Mouse (Mus musculus) cerebellum, postnatal 10 days (tissue): ENCODE data around the gene Adcyap1r1.

Source experiments
- DNase-seq, 2 experiments: peaks; one replicate each; pipeline ENCODE4 v3.0.0; 2021; ENCODE audit warnings: mixed read lengths in 2 of 2

Gene Adcyap1r1

DNA sequence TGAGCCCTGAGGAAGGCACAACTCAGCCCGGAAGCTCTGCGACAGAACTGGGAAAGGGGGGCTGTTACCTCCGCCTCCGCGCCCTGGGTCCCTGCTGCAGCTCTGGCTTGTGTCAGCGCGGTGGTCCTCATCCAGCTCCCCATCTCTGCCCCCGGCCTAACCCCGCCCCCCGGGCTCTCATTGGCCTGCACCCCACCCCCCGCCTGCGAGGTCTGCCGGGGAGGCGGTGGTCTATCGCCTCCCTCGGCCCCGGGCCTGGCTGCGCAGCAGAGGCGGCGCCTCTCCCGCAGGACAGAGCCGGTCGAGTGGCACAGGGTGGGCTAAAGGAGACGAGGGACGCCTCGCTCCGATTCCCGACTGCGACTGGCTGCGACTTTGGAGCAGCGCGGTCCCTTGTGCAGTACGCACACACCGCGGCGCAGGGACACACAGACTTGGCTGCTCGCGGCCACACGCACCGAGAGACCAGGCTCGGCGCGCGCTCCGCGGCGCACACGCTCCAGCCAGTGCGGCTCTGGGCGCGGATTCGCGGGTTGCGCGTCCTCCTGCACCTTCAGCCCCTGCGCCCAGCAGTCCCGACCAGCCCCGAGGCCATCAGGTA is at the start of gene Adcyap1r1:
Adcyap1r1 (plus strand) TSS at position 208 of the 601 bp plus-strand sequence.
- DNase-seq, result peak; percentile 92 to 95

DNA sequence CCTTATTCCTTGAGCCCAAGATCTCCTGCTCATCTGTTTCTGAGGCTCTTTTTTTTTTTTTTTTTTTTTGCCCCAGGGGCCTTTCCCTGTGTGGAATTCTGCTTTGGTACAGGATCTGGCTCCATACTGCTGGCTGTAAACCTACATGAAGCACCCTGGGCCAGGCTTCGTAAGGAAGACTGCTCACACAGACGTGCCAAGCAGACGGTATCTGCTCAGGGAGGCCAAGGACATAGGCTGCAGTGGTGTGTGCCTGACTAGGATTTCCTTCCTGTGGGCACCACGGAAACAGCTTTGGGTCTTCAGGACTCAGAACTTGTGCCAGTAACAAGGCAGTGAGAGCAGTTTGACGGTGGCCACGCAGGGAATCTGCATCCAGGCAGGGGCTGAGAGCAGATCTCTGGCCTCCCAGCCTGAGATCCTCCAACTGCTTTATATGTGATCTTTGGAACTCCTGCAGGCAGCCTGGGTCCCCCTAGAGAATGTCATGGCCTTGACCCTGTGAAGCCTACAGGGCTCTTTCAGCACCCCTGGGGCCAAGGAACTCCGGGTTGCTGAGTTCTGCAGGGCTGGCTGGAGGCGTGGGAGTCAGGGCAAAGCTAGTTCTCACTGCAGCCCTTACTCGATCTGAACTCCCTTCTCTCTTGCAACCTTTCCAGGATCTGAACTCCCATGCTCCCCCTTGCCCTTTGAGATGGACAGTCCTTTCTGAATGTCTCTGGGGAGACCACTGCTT is 49.6 kb upstream of the Adcyap1r1 start:
- peak; percentile 42 to 58 for DNase-seq

DNA sequence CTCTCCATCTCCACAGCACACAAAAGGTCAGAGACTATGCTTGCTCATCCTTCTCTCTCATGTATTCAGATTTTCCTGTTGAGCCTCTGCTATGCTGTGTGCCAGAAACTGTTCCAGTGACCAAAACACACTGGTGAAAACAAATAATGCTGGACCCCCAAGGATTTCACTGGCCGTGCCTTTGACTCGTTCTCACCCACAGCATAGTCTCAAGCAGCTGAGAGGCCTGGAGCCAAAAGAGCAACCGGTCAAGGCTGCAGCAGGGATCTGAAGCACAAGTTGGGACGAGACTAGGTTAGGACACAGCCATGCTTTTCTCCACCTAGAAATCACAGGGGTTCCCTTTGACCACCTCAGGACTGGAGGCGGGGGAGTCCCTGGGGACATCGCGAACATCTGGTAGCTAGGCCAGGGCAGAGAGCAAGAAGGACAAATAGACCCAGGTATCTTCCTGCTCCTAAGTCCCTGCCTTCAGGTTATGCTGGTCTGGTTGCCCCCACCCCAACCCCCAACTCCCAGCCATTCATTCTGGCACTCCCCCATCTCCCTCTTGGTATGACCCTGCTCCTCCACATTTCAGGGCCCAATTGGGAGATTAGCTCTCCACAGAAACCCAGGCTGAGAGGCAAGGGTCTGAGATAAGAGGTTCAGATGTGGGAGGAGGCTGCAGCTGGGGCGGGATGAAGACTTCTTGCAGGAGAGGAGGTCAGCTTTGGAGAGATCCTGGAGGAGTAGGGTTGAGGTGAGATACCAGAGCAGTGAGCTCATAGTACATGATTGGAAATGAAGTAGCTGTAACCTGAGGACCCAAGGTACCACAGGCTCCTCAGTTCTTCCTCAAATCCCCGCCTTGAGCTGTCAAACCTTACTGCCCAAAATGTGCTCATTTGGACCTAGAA is 48.1 kb upstream of the Adcyap1r1 start:
- DNase-seq, result no peak

DNA sequence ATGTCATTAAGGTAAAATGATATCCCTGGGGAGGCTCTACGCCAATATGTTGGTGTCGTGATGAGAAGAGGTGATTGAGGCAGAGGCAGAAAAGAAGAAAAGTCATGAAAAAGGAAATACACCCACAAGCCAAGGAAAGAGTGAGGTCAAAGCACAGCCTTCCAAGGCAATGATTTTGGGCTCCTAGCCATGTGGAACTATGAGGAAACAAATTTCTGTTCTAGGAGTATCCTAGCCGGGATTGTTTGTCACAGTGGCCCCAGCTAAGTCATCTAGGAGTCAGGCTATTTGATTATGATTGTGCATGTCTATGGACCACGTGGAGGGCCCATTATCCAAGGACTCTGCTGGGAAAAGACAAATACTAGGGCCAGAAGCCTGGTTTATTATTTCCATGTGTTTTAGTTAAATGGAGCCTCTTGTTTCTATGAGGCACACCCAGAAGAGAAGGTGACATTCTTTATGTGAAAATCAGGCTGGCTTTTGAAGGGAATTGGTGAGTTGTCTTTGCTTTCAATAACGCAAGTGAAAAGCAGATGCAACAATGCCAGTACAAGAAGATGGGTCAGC is 47.3 kb upstream of the Adcyap1r1 start:
- no peak for DNase-seq

DNA sequence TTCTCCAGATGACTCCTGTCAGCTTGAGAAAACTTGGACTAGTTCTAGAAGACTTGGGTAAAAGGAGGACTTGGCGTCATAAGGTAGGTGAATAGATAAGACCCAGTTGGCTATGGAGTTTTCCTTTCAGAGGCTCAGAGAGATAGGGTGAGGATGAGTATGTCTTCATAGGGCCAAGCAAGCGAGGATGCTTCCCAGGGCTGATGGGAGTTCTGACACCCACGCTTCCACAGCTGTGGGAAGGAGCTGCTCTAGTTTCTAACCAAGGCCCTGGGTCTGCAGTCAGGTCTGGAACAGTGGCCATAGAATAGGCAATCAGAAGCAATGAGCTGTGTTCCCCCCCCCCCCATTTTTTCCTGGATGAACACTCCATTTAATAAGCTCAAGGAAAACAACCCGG is 44.4 kb upstream of the Adcyap1r1 start:
- DNase-seq, result no peak

DNA sequence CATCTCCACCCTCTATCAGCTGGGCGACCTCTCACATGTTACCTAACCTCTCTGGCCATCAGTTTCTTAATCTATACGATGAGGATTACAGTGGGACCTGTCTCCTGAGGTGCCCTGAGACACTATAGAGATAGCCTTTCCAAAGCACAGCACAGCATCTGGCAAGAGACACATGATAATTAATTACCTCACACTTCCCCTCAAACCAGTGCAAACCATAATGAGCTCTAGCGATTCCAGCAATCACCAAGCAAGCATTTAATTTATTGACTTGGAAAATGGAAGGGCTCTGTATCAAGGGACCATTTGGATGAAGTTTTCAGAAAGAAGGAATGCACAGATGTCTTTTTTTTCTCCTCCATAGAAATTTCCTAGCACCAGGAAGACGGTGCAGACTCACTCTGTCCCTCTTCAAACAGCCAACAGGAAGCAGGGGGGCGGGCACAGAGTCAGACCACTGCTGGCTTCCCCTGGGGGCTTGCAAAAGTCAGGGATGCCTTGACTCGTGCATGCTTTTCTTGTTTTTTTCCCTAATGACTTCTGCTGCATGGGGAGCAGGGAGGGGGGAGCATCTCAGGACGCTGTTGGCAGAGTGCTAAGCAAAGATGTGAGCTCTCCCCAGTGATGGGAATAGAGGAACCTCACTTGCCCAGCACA is 41.5 kb upstream of the Adcyap1r1 start:
- DNase-seq, result no peak

DNA sequence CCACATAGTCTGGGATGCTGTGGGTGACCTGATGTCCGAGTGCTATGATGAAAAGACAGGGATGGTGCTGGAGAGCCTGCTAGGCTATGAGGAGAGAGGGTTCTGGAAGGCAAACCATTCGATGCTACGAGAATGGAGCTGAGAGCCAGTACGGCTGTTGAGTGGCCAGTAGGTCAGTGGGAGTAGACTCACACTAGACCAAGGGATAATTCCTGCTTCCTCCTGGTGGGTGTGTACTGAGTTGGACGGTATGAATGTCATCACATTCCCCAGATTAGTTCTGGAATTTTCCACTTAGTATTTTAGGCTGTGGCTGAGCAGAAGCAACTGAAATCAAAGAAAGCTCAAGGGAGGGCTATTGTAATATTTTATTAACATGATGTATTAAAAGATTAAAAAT is 40.8 kb upstream of the Adcyap1r1 start:
- DNase-seq, result no peak

DNA sequence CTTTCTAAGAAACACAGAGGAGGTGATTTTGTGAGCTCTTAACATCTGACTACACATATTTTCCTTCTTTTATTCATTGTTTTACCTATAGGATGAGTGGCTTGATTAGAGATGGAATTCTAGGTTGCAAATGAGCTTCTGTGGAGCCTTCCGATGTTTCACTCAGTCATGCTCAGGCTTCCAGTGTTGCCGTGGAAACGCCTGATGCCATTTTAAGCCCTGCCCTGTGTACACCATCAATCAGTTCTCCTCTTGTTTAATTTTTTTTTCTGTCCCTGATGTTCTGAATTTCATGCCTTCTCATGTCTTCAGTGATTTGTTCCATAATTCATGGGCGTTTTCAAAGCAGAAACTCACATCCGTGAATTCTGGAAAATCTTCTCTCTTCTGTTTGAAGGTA is 35.6 kb upstream of the Adcyap1r1 start:
- no peak for DNase-seq

DNA sequence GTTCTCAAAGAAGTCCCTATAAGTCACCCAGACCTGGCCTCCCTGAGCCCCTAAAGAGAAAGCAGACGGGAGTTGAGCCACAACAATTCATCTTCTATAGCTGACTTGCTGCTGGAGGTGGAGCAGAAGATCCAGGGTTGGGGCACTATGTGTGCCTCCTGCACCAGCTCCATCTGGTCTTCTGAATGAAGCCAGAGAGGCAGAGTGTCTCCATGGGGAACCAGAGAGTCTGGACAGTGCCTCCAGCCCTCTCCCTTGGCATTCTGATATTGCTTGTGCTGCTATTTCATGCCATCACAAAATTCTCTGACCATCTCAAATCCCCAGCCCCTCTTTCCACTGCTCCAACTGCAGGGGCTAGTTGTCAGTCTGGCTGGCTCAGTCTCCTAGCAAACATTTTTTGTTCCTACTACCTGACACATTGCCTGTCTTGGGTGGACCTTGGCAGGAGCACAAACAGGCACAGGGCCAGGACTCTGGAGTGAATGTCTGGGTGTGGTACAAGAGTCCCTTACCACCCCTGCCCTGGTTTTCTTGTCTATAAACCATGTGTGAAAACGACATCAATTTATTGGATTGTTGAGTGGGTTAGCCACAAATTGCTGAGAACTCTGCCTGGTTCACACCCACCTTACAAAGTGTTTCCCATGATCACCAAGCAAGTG is 32.9 kb upstream of the Adcyap1r1 start:
- peak; percentile 89 to 90 for DNase-seq

DNA sequence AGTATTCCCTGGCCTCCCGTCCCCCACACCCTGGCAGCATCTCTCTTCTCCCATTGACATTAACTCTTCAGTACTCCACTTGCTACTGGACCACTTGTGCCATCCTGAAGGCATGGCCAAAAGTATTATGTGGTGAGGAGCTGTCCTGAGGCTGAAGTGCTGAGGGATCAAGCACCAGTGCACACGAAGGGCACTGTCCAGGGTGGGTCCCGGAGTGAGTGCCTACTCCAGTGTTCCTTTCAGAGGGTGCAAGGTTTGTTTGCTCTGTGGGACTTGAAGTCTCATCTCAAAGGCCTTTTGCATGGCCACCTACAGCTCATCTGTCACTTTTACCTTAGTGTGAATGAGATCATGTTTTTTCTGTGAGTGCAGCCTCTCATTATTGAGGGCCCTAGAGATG is 31.4 kb upstream of the Adcyap1r1 start:
- DNase-seq, result no peak

DNA sequence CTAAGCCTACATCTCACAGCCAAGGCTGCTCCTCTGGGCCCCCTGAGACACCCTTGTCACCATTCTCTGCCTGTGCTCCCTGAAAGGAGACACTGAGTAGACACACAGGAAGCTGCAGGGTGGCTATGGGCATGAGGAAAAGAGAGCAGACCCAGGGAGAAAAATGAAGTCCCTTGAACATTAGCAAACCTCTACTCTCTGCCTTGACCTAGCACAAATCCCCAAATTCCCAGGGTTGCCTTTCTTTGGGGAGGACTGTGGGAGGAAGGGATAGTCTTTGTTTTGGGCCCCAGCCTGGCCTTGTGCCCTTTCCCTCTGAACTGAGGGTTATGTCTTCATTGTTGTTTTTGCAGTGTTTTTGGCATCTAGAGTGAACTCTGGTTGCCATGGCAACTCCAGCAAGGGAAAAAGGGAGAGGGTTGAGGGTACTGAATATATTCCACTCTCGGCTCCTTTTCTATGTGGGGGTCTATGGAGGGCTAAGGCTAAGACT is 30.9 kb upstream of the Adcyap1r1 start:
- peak; percentile 68 to 71 for DNase-seq

DNA sequence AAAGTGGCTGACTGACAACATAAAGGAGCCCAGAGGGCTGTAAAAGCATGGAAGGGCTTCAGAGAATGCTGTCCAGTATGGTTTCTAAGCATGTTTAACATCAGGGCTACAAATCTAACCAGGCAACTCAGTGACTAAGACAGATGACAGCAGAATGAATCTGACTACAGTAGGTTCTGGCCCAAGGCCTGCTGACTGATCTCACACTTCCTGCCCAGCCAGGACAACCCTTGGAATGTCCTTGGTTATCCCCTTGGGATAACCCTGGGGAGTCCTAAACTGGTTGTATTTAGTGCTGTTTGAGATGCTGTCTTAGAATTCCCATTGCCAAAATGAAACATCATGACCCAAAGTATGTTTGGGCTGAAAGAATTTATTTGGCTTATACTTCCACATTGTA is 19.7 kb upstream of the Adcyap1r1 start:
- DNase-seq, result no peak

DNA sequence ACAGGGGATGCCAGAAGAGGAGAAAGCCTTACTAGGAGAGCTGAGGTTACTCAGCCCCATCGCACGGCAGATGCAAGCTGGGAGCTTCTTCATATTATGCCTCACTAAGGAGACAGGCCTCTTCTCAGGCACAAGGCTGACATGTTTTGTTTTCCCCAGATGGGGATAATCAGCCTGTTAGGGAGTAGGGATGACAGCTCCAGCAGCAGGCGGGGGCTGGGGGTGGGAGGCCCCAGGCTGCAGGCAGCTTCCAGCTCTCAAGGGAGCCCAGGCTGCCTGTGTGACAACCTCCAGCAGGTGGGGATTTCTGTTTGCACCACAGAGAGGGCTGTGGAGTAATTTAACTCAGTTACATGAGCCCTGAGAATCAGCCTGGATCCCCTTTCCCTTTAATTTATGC is 17.4 kb upstream of the Adcyap1r1 start:
- DNase-seq, result no peak

DNA sequence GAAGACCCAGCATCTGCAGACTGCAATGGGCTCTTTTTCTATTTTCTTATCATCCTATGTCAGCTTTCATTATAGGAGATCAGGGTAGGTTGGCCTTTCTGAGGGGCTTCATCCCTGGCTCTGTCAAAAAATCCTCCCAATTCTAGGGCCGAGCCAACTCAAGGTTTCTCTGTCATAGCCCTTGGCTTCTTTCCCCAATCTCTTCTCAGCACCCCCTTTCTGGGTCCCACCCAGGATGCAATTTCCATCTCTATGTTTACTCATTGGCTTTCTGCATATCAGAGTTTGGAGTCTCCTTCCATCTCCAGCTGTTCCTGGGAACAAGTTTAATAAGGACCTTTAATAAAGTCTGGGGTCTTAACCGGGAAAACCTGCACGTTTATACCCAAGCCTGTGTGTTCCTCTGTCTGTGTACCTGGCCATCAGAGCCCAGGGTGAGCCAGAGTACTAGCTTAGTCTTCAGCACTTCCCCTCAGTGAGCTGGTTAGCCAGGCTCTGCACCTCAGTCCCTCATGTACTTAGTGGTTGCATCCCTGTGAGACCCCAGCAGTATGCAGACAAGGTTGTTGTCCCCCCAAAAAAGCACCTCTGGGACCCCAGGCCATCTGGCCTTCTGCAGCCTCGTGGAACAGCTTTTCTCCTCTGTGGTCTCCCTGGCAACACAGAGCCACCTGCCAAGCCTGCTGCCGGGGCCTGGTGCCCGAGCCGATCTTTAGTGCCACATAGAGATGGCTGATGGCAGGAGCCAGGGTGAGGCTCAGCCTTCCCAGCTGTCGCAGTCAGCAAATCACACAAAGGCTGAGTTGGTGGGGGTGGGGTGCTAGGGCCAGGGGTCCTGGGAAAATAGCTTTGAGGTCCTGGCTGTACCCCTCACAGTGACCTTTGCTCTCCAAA is 16.3 kb upstream of the Adcyap1r1 start:
- peak; percentile 90 to 95 for DNase-seq

DNA sequence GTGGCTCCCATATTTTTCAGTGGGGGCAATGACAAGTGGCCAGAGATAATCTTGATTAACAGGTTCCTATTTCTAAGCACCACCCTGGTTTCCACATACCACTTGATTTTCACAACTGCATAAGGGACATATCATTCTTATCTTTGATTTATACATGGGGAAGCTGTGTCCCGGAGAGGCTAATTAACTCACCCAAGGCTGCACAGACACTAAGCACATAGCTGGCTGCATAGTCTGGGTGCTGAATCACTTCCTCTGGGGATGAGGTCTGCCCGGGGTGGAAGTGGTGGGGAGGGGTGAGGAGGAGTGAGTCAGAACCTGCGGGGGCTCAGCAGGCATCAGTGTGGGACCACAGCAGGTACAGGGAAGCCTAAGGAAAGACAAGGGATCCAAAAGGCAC is 13.9 kb upstream of the Adcyap1r1 start:
- no peak for DNase-seq

DNA sequence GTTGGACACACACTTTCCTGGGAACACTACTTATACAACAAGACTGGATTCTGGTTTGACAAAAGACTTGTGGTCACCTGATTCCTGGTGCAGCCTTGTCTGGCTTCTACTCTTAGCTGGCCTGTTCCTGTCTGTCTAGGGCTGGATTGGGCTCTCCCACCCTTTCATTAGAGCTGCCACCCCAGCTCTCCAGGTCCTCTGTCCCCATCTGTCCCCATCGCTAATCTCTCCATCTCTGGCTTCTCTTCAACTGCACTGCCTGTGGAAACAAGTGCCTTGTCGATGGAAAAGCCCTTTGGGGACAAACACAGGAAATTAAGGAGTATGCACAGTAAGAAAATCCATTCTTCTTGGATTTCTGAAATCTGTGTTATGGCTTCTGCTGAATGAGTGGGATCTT is 12.9 kb upstream of the Adcyap1r1 start:
- DNase-seq, result peak; percentile 59 to 62

DNA sequence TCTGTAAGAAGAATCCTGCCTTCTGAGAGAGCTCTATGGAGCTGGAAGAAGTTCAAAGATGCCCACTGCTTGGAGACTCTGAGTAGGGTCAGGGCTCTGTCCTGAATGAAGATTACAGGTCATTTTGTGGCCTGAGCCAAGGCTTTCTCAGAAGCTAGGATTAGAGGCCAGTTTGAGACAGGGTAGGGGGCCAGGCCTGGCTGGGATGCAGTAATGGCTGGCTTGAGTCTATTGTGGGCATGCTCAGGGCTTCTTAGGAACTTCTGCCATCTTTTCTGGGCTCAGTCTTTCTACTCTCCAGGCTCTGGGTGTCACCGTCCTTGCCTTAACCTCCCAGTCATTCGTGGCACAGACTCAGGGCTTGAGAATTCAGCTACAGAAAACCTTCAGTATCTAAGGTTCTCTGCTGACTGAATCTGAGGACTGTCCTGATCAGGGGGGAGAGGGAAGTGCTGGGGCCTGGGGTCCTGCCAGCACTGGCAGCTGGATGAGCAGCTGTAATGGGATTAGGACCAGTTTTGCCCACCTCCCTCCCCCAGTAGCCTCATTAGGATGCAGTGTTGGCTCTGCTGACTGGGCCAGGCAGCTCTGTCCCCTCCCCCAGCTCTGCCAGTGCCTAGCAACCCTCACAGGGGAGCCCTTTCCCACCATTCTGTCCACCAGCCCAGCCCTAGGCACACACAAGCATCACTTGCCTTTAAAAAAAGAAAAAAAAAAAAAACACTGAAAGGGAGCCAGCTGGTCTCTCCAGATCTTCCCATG is 7.7 kb upstream of the Adcyap1r1 start:
- DNase-seq, result peak; percentile 77 to 87

DNA sequence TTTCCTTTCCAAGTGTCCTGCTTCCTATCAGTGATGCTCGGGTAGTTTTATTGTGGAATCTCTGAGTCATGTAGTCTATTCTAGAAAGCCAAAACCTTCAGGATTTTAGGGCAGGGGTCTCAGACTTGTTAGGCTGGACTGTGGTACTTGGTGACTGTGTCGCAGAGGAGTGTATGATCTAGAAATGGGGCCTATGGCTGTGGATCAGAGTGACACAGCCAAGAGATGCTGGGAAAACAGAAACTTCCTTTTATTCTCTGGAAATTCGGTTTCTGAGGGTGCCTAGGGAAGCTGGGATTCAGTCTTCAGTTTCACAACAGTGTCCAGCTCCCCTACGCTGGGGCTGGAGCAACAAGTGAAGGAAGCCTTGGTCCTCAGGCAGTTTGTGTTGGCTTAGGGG is 7.1 kb upstream of the Adcyap1r1 start:
- peak in 1 of 2 experiments; percentile 16 for DNase-seq

DNA sequence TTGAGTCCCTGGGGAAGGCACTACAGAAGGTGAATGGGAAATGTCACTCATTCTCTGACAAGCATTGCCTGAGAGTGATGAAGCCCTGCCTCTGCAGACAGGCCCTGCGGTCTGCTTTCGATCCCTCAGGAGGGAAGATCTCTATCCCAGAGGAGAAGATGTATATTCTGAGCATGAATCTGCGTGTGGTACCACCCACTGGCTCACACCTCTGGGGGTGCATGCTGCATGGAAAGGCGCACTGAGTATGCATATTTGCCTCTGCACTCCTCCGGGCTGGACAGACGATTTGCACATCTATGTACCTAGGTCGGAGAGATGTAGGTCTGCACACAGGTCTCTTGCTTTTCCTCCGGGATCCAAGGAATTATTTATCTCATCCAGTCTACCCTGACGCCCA is 3.6 kb upstream of the Adcyap1r1 start:
- DNase-seq, result no peak
